Mouse (Mus musculus) liver, embryonic 12.5 days (tissue): ENCODE results near the gene Serpinb6b. TPM values are rescaled to one million over a fixed set of nuclear protein-coding genes. Genes with fewer than 3 reads are reported as not detected.

ENCODE experiments used
- ATAC-seq: fragments of 200-750 bp; cut with Nextera tagmentation; 2 replicates; pipeline ENCODE4 v1.8.0; 2017; ENCODE audit warnings: moderate number of reproducible peaks, mild to moderate bottlenecking, moderate library complexity
- H3K27ac ChIP-seq: fragments of 300-500 bp; sonication (generic); 2 replicates; pipeline ENCODE4 v1.5.1; 2016; ENCODE audit warnings: mild to moderate bottlenecking
- H3K27me3 ChIP-seq: fragments of 300-500 bp; sonication (generic); replicated peaks from 2 replicates; pipeline ENCODE4 v1.6.1; 2016; ENCODE audit warnings: mild to moderate bottlenecking, moderate library complexity
- H3K36me3 ChIP-seq: fragments of 300-500 bp; sonication (generic); 2 replicates; pipeline ENCODE4 v1.6.1; 2016; ENCODE audit warnings: mild to moderate bottlenecking, moderate library complexity
- H3K4me1 ChIP-seq: fragments of 300-500 bp; sonication (generic); 2 replicates; pipeline ENCODE4 v1.6.1; 2016
- H3K4me2 ChIP-seq: fragments of 300-500 bp; sonication (generic); 2 replicates; pipeline ENCODE4 v1.6.1; 2016; ENCODE audit warnings: mild to moderate bottlenecking, moderate library complexity
- H3K4me3 ChIP-seq: fragments of 300-500 bp; sonication (generic); 2 replicates; pipeline ENCODE4 v1.5.1; 2016; ENCODE audit warnings: mild to moderate bottlenecking, moderate library complexity
- H3K9ac ChIP-seq: fragments of 300-500 bp; sonication (generic); 2 replicates; pipeline ENCODE4 v1.6.1; 2016; ENCODE audit warnings: mild to moderate bottlenecking, moderate library complexity
- H3K9me3 ChIP-seq: fragments of 300-500 bp; sonication (generic); replicated peaks from 2 replicates; pipeline ENCODE4 v1.6.1; 2016; ENCODE audit warnings: mild to moderate bottlenecking, moderate library complexity
- WGBS: fragments of 180-500 bp; shearing (Covaris S2); methylation state at CpG from one replicate; pipeline ENCODE4 v1.1.7; 2016; ENCODE audit not compliant: insufficient replicate concordance; 5-methylcytosine and 5-hydroxymethylcytosine counted together
- polyA plus RNA-seq: library from polyadenylated mRNA; unstranded; fragments of >200 nt; fragmentation: Nextera tagmentation; extraction: Ambion mirVana; gene quantifications from 2 replicates; pipeline ENCODE4 v1.2.1, GENCODE M21; 2016

Gene Serpinb6b
- polyA plus RNA-seq, 1 experiment from 2014 or later, result 5.2 TPM

DNA sequence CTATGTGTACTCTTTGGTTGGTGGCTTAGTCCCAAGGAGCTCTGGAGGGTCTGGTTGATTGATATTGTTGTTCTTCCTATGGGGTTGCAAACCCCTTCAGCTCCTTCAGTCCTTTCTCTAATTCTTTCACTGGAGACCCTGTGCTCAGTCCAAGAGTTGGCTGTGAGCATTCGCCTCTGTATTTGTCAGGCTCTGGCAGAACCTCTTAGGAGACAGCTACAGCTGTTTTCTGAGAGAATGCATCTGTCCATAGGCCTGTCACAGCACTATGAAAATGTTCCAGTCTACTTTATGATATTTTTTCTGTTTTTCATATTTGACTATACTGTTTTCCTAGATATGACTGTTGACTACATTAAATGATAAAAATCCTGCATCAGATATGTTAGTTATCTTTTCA, 47.4 kb downstream of the Serpinb6b start:
- Histone ChIP-seq H3K9ac (no peak overlapping the region), H3K9me3 (no peaks in the 10 kb centered on the region), H3K36me3 (no peaks in the 10 kb centered on the region), H3K4me3 (no peak overlapping the region), H3K4me1 (no peaks in the 10 kb centered on the region), H3K4me2 (no peak overlapping the region), H3K27ac (no peak overlapping the region), H3K27me3 (no peaks in the 10 kb centered on the region)
- 72% methylated on average over 1 of the region's 1 CpGs for WGBS
- ATAC-seq, result no peak

DNA sequence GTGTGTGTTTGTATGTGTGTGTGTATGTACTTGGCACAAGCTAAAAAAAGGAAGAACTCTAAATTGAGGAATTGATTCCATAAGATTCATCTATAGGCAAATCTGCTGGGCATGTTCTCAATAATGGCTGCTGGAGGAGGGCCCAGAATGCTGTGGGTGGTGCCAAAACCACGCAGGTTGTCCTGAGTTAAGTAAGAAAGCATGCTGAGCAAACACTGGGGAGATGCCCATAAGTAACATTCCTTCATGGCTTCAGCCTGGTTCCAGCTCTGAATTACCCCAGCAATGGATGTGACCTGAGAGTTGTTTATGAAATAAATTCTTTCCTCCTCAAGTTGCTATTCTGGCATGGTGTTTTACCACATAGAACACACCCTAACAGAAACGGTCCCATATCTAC, 48.3 kb downstream of the Serpinb6b start:
- Histone ChIP-seq H3K9me3 (no peaks in the 10 kb centered on the region), H3K36me3 (no peaks in the 10 kb centered on the region), H3K4me1 (no peaks in the 10 kb centered on the region), H3K27me3 (no peaks in the 10 kb centered on the region), H3K9ac (no peak overlapping the region), H3K4me2 (no peak overlapping the region), H3K4me3 (no peak overlapping the region), H3K27ac (no peak overlapping the region)
- ATAC-seq, result no peak
- 54% methylated on average over 2 of the region's 2 CpGs for WGBS

- 79% methylated on average over 1 of the region's 1 CpGs for WGBS
- Histone ChIP-seq H3K27ac (no peak overlapping the region), H3K36me3 (no peaks in the 10 kb centered on the region), H3K9me3 (no peaks in the 10 kb centered on the region), H3K4me1 (0 out of 2 replicates have a peak, but pooled peaks cover 4% of the 10 kb centered on the region), H3K27me3 (no peaks in the 10 kb centered on the region), H3K9ac (no peak overlapping the region), H3K4me2 (no peak overlapping the region), H3K4me3 (no peak overlapping the region)
- ATAC-seq, result no peak
Observed at GRCm38 (mm10) chr13:33022371-33022770, 57.4 kb downstream of the Serpinb6b start.

DNA sequence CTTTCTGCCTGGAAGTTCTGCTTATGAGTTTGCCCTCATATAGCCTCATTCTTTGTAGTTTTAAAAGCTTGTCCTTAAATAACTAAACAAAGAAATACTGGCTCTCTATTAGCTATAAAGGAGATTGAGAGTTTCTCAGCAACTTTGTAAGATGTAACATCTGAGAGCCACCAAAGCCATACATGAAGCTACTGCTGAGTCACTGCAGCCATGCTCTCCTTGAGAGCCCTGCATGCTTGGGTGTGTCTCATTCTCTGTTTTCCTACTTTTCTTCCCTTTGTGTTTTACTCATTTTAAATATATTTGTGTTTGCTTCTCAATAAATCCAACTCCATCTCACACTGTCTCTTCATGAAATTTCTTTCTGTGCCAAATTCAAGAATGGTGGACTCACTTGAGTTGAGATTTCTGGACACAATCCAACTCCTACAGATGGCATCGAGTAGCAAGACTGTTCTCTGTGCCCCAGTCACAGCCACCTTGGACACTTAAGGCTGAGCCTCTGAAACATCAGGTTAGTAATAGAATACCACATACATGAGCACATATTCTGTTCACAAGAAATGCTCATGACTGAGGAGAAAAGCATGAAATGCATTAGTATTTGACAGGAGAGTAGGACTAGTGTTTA, 61.5 kb downstream of the Serpinb6b start:
- Histone ChIP-seq H3K4me1 (0 out of 2 replicates have a peak, but pooled peaks cover 4% of the 10 kb centered on the region), H3K4me3 (no peak overlapping the region), H3K36me3 (no peaks in the 10 kb centered on the region), H3K9ac (no peak overlapping the region), H3K27ac (no peak overlapping the region), H3K27me3 (no peaks in the 10 kb centered on the region), H3K9me3 (no peaks in the 10 kb centered on the region), H3K4me2 (no peak overlapping the region)
- no peak for ATAC-seq
- WGBS, result 77% methylated on average over 1 of the region's 1 CpGs

DNA sequence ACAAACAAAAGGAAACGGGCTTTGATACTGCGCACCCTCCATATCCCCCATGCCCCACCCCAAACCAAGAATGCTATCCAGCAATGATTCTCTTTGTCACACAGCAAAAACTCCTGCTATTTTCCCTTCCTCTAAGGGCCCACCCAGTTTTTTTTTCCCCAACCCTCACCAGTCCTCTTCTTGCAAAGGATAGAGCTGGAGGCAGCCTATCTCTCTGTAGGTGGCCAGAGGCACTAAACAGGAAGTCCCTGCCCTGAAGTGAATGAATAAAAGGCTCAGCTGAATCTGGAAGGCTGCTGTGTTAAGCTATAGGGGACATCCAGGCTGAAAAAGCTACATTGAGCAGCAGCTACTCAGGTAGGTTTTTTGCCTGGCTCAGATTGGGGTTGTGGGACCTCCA, 62.2 kb downstream of the Serpinb6b start, which contains the start of gene Serpinb9b:
Gene Serpinb9b, plus strand, starts transcription at position 173 of the 400 bp plus-strand sequence.
- WGBS, result 63% methylated on average over 2 of the region's 2 CpGs

GRCm38 (mm10) chr13:33028146-33028545, 63.1 kb downstream of the Serpinb6b start:
- Histone ChIP-seq H3K4me2 (no peak overlapping the region), H3K9me3 (no peaks in the 10 kb centered on the region), H3K27ac (no peak overlapping the region), H3K27me3 (no peaks in the 10 kb centered on the region), H3K4me3 (no peak overlapping the region), H3K36me3 (no peaks in the 10 kb centered on the region), H3K4me1 (0 out of 2 replicates have a peak, but pooled peaks cover 4% of the 10 kb centered on the region), H3K9ac (no peak overlapping the region)
- no peak for ATAC-seq
- WGBS, result 31% methylated on average over 2 of the region's 2 CpGs

More for the DNA sequence above, 62.2 kb downstream of the Serpinb6b start, which contains the start of gene Serpinb9b:
- no peaks in the 10 kb centered on the region for H3K36me3 ChIP-seq
- H3K4me1 ChIP-seq, result 0 out of 2 replicates have a peak, but pooled peaks cover 4% of the 10 kb centered on the region
- no peak for ATAC-seq
- no peak within 1 kb of the TSS for H3K27ac ChIP-seq
- H3K27me3 ChIP-seq, result no peaks in the 10 kb centered on the region
- no peak within 1 kb of the TSS for H3K4me2 ChIP-seq
- H3K9me3 ChIP-seq, result no peaks in the 10 kb centered on the region
- H3K4me3 ChIP-seq, result no peak within 1 kb of the TSS
- no peak within 1 kb of the TSS for H3K9ac ChIP-seq

DNA sequence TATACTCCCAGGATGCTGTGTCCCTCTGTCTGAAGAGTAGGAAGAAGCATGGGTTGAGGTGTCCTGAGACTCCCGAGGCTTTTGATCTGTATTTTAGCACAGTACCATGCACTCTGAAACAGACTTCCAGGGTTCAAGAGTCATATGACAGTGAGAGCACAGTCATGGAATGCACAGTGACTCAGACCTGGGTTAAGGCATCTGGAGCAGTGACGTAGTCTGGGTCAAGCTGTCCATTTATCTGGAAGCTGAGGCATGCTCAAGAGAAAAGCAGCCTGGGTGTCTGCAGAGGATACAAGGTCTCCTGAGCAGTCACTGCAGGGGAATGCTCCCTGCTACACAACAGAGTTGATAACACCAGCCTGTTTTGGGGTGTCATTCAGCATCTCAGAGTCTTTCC, 63.5 kb downstream of the Serpinb6b start:
- WGBS, result 49% methylated on average over 2 of the region's 2 CpGs
- Histone ChIP-seq H3K27ac (no peak overlapping the region), H3K27me3 (no peaks in the 10 kb centered on the region), H3K4me2 (no peak overlapping the region), H3K4me1 (0 out of 2 replicates have a peak, but pooled peaks cover 4% of the 10 kb centered on the region), H3K36me3 (no peaks in the 10 kb centered on the region), H3K9ac (no peak overlapping the region), H3K9me3 (no peaks in the 10 kb centered on the region), H3K4me3 (no peak overlapping the region)
- no peak for ATAC-seq

Other genes starting within 250 kb of the Serpinb6b start
- 0.05 TPM in 2 replicates for gene Mylk4, start 181.3 kb upstream of the Serpinb6b start, polyA plus RNA-seq
- 27.2 and 29.1 TPM in 2 replicates for gene Wrnip1, start 163.2 kb upstream of the Serpinb6b start, polyA plus RNA-seq
- not detected in 2 replicates for gene D930007J09Rik, start 162.4 kb upstream of the Serpinb6b start, polyA plus RNA-seq
- gene Serpinb1a, start 114.0 kb upstream of the Serpinb6b start, polyA plus RNA-seq, result 10.5 and 11.7 TPM in 2 replicates
- 0.10 TPM in 1 of 2 replicates, not detected in the other for gene Serpinb1c, start 67.0 kb upstream of the Serpinb6b start, polyA plus RNA-seq
- 2.1 and 2.4 TPM in 2 replicates for gene Serpinb9, start 38.0 kb downstream of the Serpinb6b start, polyA plus RNA-seq
- not detected in 2 replicates for gene Serpinb9b, start 62.2 kb downstream of the Serpinb6b start, polyA plus RNA-seq
- not detected in 2 replicates for gene Serpinb1b, start 113.4 kb downstream of the Serpinb6b start, polyA plus RNA-seq
- not detected in 2 replicates for gene Serpinb9c, start 194.5 kb downstream of the Serpinb6b start, polyA plus RNA-seq
- gene Serpinb9d, start 227.8 kb downstream of the Serpinb6b start, polyA plus RNA-seq, result not detected in 2 replicates